14 mouse cellular contexts compared by ENCODE assay signal in genomic region chr14:101867071-101867733, GRCm38 (mm10).
DNase-seq lines count a peak whose midpoint lies in the region; TF ChIP-seq lines count a peak whose summit lies in the region.
"Had no signal": no experiment of that assay in that cellular context is flagged by ENCODE, and none has a peak within 500 bp of the region (broad histone marks: within the 10 kb centered on the region; RNA-seq: fewer than 3 reads in every experiment).

No protein-coding gene starts in this region.

- DNase-seq in heart, adult 11 months = peak; percentile 73
- no peak for DNase-seq in heart, postnatal 25 days (ENCODE audit: low spot score)
- peak; percentile 45 for DNase-seq in left cerebral cortex, adult 11 months (ENCODE audit: low spot score)
- DNase-seq in left cerebral cortex, postnatal 10 days (ENCODE audit: extremely low spot score in 1 of 2, low spot score in 2 of 2) = no peak
- peak; percentile 32 to 40 for DNase-seq in left cerebral cortex, postnatal 36 days (ENCODE audit: low spot score in 2 of 2)
- DNase-seq in gastrocnemius, postnatal 36 days = no peak
- no peak for DNase-seq in thymus, adult 18-20 months
- DNase-seq: cerebellum, adult 9-11 months; kidney, postnatal 4 days had no signal

- TF ChIP-seq CTCF in embryonic fibroblast, embryonic 13.5 days (IDR thresholded peaks at IDR 0.05; ENCODE audit: borderline replicate concordance, insufficient read depth, low read length) = no peak

- intact Hi-C loops in heart, postnatal 25 days (cut with DNase I) = no loop called here
- intact Hi-C loops in left cerebral cortex, postnatal 10 days (cut with DNase I) = no loop called here
- intact Hi-C loops in left cerebral cortex, postnatal 36 days (cut with DNase I) = loop anchor here (1.0 kb wide), 1 partner anchor 27 kb away; no protein-coding TSS in a partner anchor
- intact Hi-C loops in gastrocnemius, postnatal 36 days (cut with DNase I) = no loop called here

- no peak overlapping the region for H3K4me3 ChIP-seq in embryonic fibroblast, embryonic 13.5 days (ENCODE audit: insufficient read depth, low read length)
- H3K4me3 ChIP-seq: hindbrain, embryonic 12.5 days; limb, embryonic 15.5 days; lung, embryonic 15.5 days; megakaryocyte, embryonic 14.5 days had no signal

- 0 out of 2 replicates have a peak overlapping the region, but pooled peaks have one; percentile 62 for H3K27ac ChIP-seq in embryonic fibroblast, embryonic 13.5 days (ENCODE audit: insufficient read depth, low read length)
- H3K27ac ChIP-seq: hindbrain, embryonic 12.5 days; limb, embryonic 15.5 days; lung, embryonic 15.5 days had no signal

- TF ChIP-seq POLR2A in embryonic fibroblast, embryonic 13.5 days (IDR thresholded peaks at IDR 0.05; ENCODE audit: low read depth, low read length) = no peak

- peaks cover 12% of the 10 kb centered on the region for H3K4me1 ChIP-seq in embryonic fibroblast, embryonic 13.5 days (ENCODE audit: control insufficient read depth, insufficient read depth, low read length)
- H3K4me1 ChIP-seq: hindbrain, embryonic 12.5 days; lung, embryonic 15.5 days; megakaryocyte, embryonic 14.5 days had no signal

Comparison
In these comparisons a context has a peak if more than half of its experiments do, and no peak if none do; other contexts are left out.
1. DNase-seq: peak in heart, adult 11 months (single experiment), left cerebral cortex, adult 11 months (single experiment) and left cerebral cortex, postnatal 36 days (2 of 2); none in heart, postnatal 25 days (single experiment), left cerebral cortex, postnatal 10 days (0 of 2), gastrocnemius, postnatal 36 days (0 of 2) and thymus, adult 18-20 months (0 of 2).